Mouse (Mus musculus) bone marrow macrophage, adult 2 months (primary cell): ENCODE results near the gene Vps37c. TPM values are rescaled to one million over a fixed set of nuclear protein-coding genes. Genes with fewer than 3 reads are reported as not detected.

Experiments used
- H3K27ac ChIP-seq: 2 replicates; pipeline ENCODE4 v1.5.1; 2012; ENCODE audit warnings: low read depth, low read length; ENCODE audit not compliant: insufficient read depth
- H3K4me1 ChIP-seq: 2 replicates; pipeline ENCODE4 v1.6.1; 2012; ENCODE audit warnings: low read length; ENCODE audit not compliant: control insufficient read depth, insufficient read depth
- H3K4me3 ChIP-seq: 2 replicates; pipeline ENCODE4 v1.5.1; 2012; ENCODE audit warnings: mild to moderate bottlenecking, low read length, moderate library complexity; ENCODE audit not compliant: insufficient read depth
- CTCF ChIP-seq: IDR thresholded peaks from 2 replicates; pipeline ENCODE4 v1.5.1; 2012; ENCODE audit warnings: low read depth, mild to moderate bottlenecking, low read length, moderate library complexity
- POLR2A ChIP-seq: IDR thresholded peaks from 2 replicates; pipeline ENCODE4 v1.6.1; 2012; ENCODE audit warnings: mild to moderate bottlenecking, low read depth, low read length, borderline replicate concordance
- polyA plus RNA-seq: library from polyadenylated mRNA; stranded (reverse); fragments of >200 nt; gene quantifications from 2 replicates; pipeline ENCODE4 v1.2.4, GENCODE M21; 2012; ENCODE audit not compliant: missing spikeins, insufficient read depth, insufficient read length

Vps37c gene
- polyA plus RNA-seq, 1 experiment, result 39.9 TPM

GRCm38 (mm10) chr19:10749295-10749694, 60.8 kb downstream of the Vps37c start:
- H3K4me3 ChIP-seq, result no peak overlapping the region
- peaks cover 5% of the 10 kb centered on the region; the same call in 1 of the 2 replicates for H3K4me1 ChIP-seq
- TF ChIP-seq CTCF (no peak), POLR2A (no peak)
- H3K27ac ChIP-seq, result no peak overlapping the region

- Histone ChIP-seq H3K4me1 (peaks cover 3% of the 10 kb centered on the region; the same call in 1 of the 2 replicates), H3K4me3 (no peak overlapping the region), H3K27ac (no peak overlapping the region)
- TF ChIP-seq POLR2A (no peak), CTCF (no peak)
These were observed 61.6 kb downstream of the Vps37c start for GRCm38 (mm10) chr19:10750161-10750560.

- no peak for TF ChIP-seq POLR2A
- no peak overlapping the region for H3K4me3 ChIP-seq
- no peak overlapping the region for H3K27ac ChIP-seq
- no peaks in the 10 kb centered on the region for H3K4me1 ChIP-seq
These were observed 63.1 kb downstream of the Vps37c start for GRCm38 (mm10) chr19:10751607-10752006.

- TF ChIP-seq POLR2A, result no peak
- no peak for TF ChIP-seq CTCF
- Histone ChIP-seq H3K4me1 (no peaks in the 10 kb centered on the region), H3K27ac (no peak overlapping the region), H3K4me3 (no peak overlapping the region)
These were observed 63.6 kb downstream of the Vps37c start for GRCm38 (mm10) chr19:10752106-10752505.

GRCm38 (mm10) chr19:10752646-10753045, 64.1 kb downstream of the Vps37c start:
- no peaks in the 10 kb centered on the region for H3K4me1 ChIP-seq
- H3K27ac ChIP-seq, result no peak overlapping the region
- TF ChIP-seq CTCF (no peak), POLR2A (no peak)
- H3K4me3 ChIP-seq, result no peak overlapping the region

GRCm38 (mm10) chr19:10757125-10757524, 68.6 kb downstream of the Vps37c start:
- Histone ChIP-seq H3K27ac (no peak overlapping the region), H3K4me1 (peaks cover 26% of the 10 kb centered on the region), H3K4me3 (no peak overlapping the region)
- TF ChIP-seq CTCF (no peak), POLR2A (no peak)

GRCm38 (mm10) chr19:10757526-10757925, 69.0 kb downstream of the Vps37c start:
- H3K4me3 ChIP-seq, result no peak overlapping the region
- H3K4me1 ChIP-seq, result peaks cover 26% of the 10 kb centered on the region
- no peak overlapping the region for H3K27ac ChIP-seq
- TF ChIP-seq CTCF, result no peak
- TF ChIP-seq POLR2A, result no peak

- H3K27ac ChIP-seq, result no peak overlapping the region
- peaks cover 26% of the 10 kb centered on the region for H3K4me1 ChIP-seq
- TF ChIP-seq POLR2A (no peak), CTCF (no peak)
- H3K4me3 ChIP-seq, result no peak overlapping the region
These were observed 70.2 kb downstream of the Vps37c start for GRCm38 (mm10) chr19:10758708-10759107.

GRCm38 (mm10) chr19:10759525-10759924, 71.0 kb downstream of the Vps37c start:
- Histone ChIP-seq H3K4me3 (no peak overlapping the region), H3K4me1 (peaks cover 26% of the 10 kb centered on the region), H3K27ac (no peak overlapping the region)
- TF ChIP-seq CTCF, result no peak
- no peak for TF ChIP-seq POLR2A

GRCm38 (mm10) chr19:10759983-10760831, 71.7 kb downstream of the Vps37c start:
- TF ChIP-seq CTCF, result no peak
- no peak for TF ChIP-seq POLR2A
- Histone ChIP-seq H3K4me3 (no peak overlapping the region), H3K27ac (no peak overlapping the region), H3K4me1 (peaks cover 26% of the 10 kb centered on the region)

GRCm38 (mm10) chr19:10761794-10762415, 73.4 kb downstream of the Vps37c start:
- TF ChIP-seq CTCF, result no peak
- H3K4me3 ChIP-seq, result no peak overlapping the region
- H3K27ac ChIP-seq, result no peak overlapping the region
- peaks cover 26% of the 10 kb centered on the region for H3K4me1 ChIP-seq
